Mouse (Mus musculus): ENCODE measurements at regions not wholly inside any gene's neighbourhood (a gene's known extent, or its start where the extent isn't known, plus 50 kb on each side); places are given as distances from the start of the nearest gene placed in this dataset.

- TF ChIP-seq CTCF (IDR thresholded peaks at IDR 0.05; ENCODE audit: control insufficient read depth, insufficient read depth, insufficient replicate concordance, low read depth, low read length) (no peak), POLR2A (IDR thresholded peaks at IDR 0.05; ENCODE audit: control insufficient read depth, low read depth, low read length) (no peak)
Observed at GRCm38 (mm10) chr4:131080113-131080512, 135.9 kb downstream of the Matn1 start.

Measured in testis, adult 2 months (tissue).